Mouse (Mus musculus): ENCODE data around the gene Krtap1-4.
"Not testable (repeated sequence)": the region's sequence is repeated elsewhere in the genome, so short reads cannot be mapped to it uniquely, and the experiment has no call there.

Krtap1-4 gene

DNA sequence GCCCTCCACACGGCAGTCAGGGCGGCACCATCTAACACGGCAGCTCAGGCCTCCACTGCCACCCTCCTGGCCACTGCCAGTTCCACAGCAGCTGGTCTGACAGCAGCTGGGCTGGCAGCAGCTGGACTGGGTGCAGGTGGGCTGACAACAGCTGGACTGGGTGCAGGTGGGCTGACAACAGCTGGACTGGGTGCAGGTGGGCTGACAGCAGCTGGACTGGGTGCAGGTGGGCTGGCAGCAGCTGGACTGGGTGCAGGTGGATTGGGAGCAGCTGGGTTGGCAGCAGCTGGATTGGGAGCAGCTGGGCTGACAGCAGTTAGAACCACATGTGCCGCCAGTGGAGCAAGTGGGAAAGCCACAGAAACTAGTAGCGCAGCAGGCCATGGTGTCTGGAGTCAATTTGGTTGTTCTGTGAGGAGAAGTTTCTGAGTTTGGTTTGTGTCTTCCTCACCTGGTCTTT is at the start of gene Krtap1-4:
Gene Krtap1-4, minus strand, starts transcription at position 410 of the 460 bp plus-strand sequence.
- DNase-seq (ENCODE audit: low read depth, low spot score) = no peak

DNA sequence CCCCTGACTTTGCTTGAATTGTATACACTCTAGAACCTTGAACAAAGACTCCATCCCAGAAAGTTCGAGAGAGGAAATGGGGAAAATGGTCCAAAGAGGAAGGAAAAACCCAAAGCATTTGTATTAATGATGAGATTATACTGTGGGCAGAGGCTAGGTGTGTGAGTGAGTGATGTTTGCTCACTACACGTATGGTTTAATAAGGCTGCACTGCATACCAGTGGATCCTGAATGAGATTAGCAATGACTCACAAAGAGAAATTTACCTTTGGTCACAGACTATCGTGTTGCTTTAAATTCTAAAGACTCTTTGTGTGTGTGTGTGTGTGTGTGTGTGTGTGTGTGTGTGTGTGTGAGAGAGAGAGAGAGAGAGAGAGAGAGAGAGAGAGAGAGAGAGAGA is 47.4 kb upstream of the Krtap1-4 start:
- no peak for DNase-seq (ENCODE audit: low read depth, low spot score)

DNA sequence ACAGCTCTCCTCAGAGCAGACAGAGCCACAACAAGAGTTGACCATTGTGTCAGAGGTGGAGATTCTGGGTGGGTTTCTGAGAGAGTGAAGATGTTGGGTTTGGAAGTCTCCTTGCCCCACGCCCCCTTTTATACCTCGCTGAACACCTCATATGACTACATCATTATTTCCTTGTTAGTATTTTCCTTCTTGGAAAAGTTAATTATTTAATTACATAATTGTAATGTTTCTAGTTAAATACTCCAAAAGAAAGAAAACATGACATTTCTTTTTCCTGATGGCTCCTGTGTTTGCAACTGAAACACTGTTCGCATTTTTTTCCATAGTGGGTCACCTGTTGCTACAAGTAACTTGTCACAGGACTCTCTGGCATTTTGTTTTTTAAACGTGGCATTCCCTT is 44.7 kb upstream of the Krtap1-4 start, which contains the start of gene Krtap4-1:
Gene Krtap4-1, minus strand, starts transcription at position 101 of the 400 bp plus-strand sequence.
- no peak for DNase-seq (ENCODE audit: low read depth, low spot score)

DNA sequence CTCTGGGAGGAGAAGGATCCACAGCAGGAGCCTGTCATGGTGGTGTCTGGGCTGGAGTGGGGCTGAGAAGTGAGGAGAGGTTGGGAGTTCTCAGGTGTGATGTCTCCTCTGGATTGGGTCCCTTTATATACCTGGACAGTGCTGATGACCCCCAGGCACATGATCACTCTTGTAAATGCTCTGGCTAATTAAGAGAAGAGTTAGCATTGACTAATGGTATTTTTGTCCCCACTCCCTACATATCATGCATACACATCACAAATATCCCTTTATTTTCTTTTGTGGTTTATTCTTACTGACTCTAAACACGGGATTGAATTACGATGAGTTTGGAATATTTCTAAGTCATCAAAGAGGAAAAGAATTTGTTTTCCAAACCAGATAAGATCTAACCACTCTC is 36.9 kb upstream of the Krtap1-4 start, which contains the start of gene Gm11562:
Gene Gm11562, minus strand, starts transcription at position 101 of the 400 bp plus-strand sequence.
- no peak for DNase-seq (ENCODE audit: low read depth, low spot score)

DNA sequence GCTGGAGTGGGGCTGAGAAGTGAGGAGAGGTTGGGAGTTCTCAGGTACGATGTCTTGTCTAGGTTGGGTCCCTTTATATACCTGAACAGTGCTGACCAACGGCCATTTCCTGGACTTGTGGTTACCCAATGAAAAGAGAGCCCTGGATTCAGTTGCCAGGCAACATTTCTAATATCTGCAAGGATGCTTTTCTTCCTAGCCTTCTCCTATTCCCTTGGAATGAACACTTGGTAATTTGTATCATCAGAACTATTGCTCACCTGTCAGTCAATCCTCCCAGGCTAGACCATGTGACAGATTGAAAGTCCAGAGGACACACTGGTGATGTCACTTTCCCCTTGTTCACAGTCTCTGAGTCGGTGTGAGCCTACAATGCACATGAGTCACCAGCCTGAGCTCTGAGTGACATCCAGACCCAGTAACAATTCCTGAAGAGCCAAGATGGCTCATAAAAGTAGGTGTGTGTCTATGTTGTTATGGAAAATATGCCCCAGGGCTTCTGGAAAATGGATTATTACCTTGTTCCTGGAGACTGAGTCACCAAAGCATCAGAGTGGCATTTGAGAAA is 31.4 kb upstream of the Krtap1-4 start, which contains the start of gene Krtap2-4:
Gene Krtap2-4, minus strand, starts transcription at position 51 of the 568 bp plus-strand sequence.
- no peak for DNase-seq (ENCODE audit: low read depth, low spot score)

DNA sequence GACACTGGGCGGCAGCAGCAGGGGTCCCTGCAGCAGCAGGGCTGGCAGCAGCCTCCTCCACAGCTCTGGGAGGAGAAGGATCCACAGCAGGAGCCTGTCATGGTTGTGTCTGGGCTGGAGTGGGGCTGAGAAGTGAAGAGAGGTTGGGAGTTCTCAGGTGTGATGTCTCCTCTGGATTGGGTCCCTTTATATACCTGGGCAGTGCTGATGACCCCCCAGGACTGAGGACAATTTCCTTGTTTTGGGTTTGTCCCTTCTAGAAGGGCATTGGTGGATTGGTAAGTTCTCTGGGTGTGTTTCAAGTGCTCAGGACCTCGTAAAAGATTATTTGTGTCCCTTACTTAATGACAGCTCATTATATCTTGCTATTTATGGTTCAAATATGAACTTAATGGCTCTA is 26.6 kb upstream of the Krtap1-4 start, which contains the start of gene Gm11937:
Gene Gm11937, minus strand, starts transcription at position 101 of the 400 bp plus-strand sequence.
- not testable (repeated sequence) for DNase-seq (ENCODE audit: low read depth, low spot score)

DNA sequence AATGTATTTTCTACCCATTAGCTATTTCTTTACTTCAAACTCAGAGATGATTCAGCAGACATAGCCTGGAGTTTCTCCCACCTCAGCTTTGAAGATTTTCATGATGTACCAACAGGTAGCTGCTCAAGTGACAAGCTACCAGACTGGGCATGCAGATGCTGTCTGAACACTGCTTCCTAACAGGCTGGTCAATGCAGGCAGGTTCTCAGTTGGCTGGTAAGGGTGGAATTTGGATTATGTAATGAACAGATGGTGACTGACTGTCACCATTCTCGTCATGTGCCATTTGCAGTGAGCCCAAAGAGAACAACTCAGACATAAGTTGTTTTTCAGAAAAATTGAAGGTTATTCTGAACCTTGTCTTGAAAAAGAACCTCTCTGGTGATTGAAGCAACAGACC is 25.7 kb upstream of the Krtap1-4 start:
- no peak for DNase-seq (ENCODE audit: low read depth, low spot score)

DNA sequence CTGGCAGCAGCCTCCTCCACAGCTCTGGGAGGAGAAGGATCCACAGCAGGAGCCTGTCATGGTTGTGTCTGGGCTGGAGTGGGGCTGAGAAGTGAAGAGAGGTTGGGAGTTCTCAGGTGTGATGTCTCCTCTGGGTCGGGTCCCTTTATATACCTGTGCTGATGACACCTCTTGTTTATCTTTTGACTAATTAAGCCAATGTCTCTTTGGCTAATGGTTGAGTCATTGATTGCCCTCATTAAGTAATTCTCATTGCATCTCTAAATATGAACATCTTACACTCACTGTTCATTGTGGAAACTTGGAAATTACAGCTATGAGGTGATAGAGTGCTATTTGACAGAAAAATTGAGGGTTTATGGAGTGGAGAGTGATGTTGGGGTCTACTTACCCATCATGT is 19.8 kb upstream of the Krtap1-4 start, which contains the start of gene Gm11938:
Gene Gm11938, minus strand, starts transcription at position 101 of the 400 bp plus-strand sequence.
- DNase-seq (ENCODE audit: low read depth, low spot score) = not testable (repeated sequence)

DNA sequence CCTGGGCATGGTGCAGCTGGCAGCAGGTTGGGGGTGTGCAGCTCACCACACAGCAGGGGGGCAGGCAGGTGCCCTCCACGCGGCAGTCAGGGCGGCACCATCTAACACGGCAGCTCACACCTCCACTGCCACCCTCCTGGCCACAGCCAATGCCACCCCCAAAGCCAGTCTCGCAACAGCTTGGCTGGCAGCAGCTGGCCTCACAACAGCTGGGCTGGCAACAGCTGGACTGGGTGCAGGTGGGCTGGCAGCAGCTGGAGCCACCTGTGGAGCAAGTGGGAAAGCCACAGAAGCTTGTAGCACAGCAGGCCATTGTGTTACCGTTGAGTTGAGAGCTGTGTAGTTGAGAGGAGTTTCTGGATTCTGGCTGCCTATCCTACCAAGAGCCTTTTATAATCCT is 14.3 kb upstream of the Krtap1-4 start, which contains the start of gene Krtap9-3:
Gene Krtap9-3, minus strand, starts transcription at position 364 of the 400 bp plus-strand sequence.
- not testable (repeated sequence) for DNase-seq (ENCODE audit: low read depth, low spot score)

DNA sequence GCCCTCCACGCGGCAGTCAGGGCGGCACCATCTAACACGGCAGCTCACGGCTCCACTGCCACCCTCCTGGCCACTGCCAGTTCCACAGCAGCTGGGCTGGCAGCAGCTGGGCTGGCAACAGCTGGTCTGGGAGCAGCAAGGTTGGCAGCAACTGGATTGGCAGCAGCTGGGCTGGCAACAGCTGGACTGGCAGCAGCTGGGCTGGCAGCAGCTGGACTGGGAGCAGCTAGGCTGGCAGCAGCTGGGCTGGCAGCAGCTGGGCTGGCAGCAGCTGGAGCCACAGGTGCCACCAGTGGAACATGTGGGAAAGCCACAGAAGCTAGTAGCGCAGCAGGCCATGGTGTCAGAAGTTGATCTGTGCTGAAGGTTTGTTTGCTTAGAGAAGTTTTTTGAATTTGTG is 7.5 kb upstream of the Krtap1-4 start, which contains the start of gene Krtap1-3:
Gene Krtap1-3, minus strand, starts transcription at position 359 of the 400 bp plus-strand sequence.
- DNase-seq (ENCODE audit: low read depth, low spot score) = no peak

DNA sequence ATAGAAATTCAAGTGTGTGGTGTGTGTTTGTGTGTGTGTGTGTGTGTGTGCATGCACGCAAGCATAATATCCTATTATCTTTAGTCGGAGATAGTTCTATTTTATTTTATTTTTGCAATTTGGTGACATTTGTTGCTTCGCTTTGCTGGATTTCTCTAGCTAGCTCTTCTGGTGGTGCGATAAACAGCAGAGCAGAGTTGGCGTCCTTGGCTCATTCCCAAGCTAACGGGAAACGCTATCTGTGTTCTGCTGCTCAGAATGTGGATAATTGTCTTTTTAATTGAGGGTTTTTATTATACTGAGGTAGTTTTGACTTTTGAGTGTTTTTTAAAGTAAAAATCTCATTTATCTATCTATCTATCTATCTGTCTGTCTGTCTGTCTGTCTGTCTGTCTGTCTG is 1.6 kb upstream of the Krtap1-4 start:
- DNase-seq (ENCODE audit: low read depth, low spot score) = no peak

DNA sequence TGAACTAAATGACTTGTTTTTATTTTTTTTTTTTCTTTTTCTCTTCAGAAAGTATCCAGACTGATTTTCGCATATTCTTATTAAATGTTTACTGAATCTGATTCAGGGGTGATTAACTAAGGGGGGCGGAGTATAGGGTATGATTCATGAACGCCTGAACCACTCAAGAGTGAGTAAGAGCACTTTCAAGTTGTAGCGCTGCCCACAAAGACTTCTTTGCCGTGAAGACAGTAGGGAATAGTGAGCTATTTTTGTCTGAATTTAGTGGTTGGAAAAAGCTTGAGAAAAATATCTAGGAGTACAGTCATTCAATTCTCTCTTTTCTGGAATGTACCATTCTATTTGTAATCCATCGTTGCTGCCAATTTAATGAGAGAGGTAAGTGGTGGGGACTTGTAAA is 1.9 kb downstream of the Krtap1-4 start:
- DNase-seq (ENCODE audit: low read depth, low spot score) = no peak

DNA sequence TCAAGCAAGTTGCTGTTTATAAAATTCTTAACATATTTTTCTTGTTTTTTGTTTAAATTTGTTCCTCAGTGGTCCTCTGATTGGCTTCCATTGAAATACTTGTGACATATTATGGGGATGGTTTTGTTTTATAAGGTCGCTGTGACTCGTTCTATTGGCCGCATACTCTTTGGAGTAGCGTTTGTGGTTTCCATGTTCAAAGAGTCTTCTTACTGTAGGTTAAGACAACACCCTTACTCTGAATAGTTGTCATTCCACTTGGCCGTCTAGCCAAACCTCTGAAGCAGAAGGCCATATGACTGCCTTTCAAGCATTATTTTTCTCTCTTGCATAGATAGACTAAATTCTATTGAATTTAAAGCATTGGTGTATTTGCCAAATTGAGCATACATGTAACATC is 2.4 kb downstream of the Krtap1-4 start:
- DNase-seq (ENCODE audit: low read depth, low spot score) = no peak

DNA sequence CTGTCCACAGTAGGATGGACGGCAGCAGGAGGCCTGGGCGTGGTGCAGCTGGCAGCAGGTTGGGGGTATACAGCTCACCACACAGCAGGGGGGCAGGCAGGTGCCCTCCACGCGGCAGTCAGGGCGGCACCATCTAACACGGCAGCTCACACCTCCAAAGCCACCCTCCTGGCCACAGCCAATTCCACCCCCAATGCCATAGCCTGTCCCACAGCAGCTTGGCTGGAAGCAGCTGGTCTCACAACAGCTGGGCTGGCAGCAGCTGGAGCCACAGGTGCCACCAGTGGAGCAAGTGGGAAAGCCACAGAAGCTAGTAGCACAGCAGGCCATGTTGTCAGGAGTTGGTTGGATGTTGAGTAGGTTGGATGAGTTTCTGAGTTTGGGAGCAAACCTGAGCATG is 2.8 kb downstream of the Krtap1-4 start, which contains the start of gene Krtap1-5:
Gene Krtap1-5, minus strand, starts transcription at position 381 of the 400 bp plus-strand sequence.
- DNase-seq (ENCODE audit: low read depth, low spot score) = no peak

DNA sequence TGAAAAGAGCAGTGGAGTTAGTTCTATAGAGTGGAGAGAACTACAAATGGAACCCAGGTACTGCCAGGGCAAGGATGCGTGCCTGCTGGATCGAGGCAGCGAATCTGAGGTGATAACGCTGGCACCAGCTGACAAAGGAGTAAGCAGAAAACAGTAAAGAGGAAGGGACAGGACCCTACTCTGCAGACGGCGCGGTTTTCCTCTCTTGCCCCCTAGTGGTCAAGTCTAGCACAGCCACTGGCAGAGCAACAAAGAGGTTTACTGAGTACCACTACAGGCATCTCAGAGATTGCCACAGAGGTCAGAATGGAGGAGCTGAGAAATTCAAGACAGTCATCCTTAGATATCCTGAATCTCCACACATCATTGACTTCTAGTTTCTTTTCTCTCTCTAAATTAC is 9.3 kb downstream of the Krtap1-4 start:
- DNase-seq (ENCODE audit: low read depth, low spot score) = peak; percentile 79

DNA sequence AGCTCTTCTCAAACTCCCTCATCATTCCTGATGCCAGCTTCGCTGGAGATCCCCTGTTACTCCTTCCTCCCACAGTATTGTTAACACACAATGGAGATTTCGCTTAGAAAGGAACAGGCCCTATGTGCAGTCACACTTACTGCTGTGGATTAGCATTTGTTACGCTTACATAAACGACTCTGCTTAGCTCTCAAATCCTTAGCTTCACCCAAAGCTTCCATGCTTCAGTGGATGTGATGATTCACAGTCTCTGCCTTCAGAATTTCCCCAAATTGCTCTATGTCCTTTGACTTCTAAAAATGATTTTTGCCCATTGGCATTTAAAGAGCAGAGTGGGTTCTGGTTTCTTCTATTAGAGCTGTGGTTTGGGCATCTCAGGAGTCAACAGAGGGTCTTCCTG is 10.3 kb downstream of the Krtap1-4 start:
- DNase-seq (ENCODE audit: low read depth, low spot score) = no peak

DNA sequence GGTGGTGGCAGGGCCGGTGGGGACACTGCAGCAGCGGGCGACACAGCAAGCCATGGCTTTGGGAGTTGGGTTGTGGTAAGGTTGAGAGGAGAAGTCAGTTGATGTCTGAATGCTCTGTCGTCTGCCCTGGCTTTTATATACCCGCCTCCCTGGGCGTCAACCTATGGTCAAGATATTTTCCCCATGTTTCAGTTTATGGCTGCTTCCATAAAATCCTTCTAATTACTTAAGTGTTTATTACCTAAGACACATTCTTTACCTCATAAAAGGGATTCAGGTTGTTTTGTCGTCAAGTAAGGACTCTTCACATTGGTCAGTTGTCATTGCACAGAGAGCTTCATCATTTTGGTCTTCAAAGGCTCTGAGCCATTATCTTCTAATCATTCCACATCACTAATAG is 16.9 kb downstream of the Krtap1-4 start, which contains the start of gene Krtap3-1:
Gene Krtap3-1, minus strand, starts transcription at position 101 of the 400 bp plus-strand sequence.
- no peak for DNase-seq (ENCODE audit: low read depth, low spot score)

DNA sequence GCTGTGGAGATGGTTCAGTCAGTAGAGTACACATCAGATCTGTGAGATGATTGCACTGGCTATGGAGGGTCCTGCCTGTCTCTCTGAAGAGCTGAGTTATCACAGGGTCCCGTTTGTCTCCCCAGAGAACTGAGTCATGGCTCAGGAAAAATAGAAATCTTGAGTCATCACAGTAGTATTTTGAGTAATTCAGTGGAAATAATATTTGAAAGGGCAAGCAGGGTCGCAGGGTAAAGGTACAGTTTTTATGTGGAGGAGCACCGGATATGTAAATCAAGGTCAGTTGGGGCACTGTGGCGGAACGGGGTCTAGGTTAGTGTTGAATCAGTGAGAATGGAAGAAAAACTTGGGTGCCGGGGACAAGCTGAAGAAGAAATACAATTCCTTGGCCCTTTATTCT is 20.9 kb downstream of the Krtap1-4 start:
- no peak for DNase-seq (ENCODE audit: low read depth, low spot score)

DNA sequence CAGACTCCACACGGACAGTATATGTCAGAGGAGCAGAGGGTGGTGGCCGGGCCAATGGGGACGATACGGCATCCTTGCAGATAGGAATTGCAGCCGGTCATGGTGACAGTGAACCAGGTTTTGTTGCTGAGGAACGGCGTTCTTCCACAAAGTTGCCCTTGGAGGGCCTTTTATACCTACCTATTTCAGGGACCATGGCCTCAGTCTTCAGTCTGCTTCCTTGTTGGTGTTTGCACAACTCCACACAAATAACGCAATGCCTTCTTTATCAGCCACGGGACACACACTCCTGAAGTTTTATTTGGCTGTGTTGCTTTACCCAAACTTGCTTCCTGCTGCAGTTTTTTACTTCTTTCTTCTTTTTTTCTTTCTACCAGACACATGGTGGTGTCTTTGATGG is 24.1 kb downstream of the Krtap1-4 start, which contains the start of gene Gm11939:
Gene Gm11939, minus strand, starts transcription at position 101 of the 400 bp plus-strand sequence.
- no peak for DNase-seq (ENCODE audit: low read depth, low spot score)

DNA sequence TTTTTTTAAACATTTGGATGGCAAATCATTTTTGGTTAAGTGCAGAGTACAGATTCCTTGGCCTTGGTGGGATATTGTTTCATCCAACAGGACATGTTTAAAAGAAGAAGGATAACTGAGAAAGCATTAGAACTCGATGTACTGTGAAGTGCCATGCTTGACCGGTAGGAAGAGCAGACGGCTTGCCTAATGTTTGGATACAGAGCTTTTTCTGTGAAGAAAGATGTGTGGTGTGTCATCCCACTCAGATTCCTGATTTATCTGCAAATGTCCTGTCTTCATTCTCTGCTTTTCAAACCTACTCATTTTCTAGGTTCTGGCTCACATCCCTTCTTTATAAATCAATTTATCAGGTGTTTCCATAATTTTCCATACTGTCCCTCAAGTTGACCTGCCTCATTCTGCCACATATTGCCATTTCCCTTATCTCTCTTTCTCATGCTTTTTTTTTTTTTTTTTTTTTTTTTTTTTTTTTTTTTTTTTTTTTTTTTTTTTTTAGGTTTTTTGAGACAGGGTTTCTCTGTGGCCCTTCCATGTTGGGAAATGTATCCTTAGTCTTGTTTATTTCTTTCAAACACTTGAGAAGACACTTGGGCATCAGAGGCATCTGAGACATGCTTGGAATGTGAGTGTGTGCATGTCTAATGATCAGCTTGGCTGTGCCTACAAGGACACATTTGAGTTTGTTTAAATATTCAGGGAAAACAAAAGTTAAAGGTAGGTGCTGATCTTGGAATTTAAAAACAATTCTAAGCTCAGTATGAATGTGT is 25.3 kb downstream of the Krtap1-4 start:
- no peak for DNase-seq (ENCODE audit: low read depth, low spot score)

DNA sequence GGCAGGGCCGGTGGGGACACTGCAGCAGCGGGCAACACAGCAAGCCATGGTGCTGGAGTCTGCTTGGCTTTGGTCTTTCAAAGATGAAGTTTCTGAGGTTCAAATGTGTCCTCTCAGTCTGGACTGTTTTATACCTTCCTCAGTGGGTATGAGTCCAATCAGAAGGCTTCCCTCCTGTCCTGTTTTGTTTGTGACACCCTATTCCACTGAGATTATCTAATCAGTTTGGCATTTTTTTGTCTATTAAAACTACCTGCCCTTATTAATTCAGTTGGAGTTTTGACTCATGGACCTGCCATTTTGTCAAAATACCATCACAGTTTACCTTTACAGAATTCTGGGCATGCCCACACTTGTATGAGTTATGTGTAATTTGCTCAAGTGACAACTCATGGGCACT is 26.7 kb downstream of the Krtap1-4 start, which contains the start of gene Krtap3-2:
Gene Krtap3-2, minus strand, starts transcription at position 101 of the 400 bp plus-strand sequence.
- DNase-seq (ENCODE audit: low read depth, low spot score) = no peak

DNA sequence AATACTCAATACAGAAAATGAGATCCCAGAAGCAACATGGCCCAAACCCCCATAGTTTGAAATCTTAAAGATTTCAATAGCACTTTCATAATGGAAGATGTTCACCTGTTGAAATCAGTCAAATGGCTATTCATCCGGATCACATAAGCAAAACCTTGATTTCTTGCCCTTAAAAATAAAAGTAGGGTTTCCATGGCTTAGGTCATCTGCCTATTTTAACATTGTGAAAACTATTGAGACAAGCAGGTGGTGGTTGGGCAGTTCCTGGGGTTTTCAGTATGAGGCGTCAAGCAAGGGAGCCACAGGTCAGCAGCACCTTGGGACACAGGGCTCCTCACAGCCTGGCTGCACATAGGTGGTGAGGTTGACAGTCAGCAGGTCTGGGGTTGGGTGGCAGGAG is 27.3 kb downstream of the Krtap1-4 start:
- no peak for DNase-seq (ENCODE audit: low read depth, low spot score)
